Comparison of ENCODE assay signal across 16 mouse cellular contexts in genomic region chr6:138037587-138037986, GRCm38 (mm10). TPM values are rescaled to one million over a fixed set of nuclear protein-coding genes. Genes with fewer than 3 reads are reported as not detected.
A peak's percentile ranks its signal among the peaks of the same experiment; 100 is the strongest.
DNase-seq lines count a peak whose midpoint lies in the region; ATAC-seq and TF ChIP-seq lines count a peak whose summit lies in the region.
"Had no signal": no experiment of that assay in that cellular context is flagged by ENCODE, and none has a peak within 500 bp of the region (broad histone marks: within the 10 kb centered on the region; RNA-seq: fewer than 3 reads in every experiment).

No protein-coding gene starts in this region.

- 88% methylated on average over 5 of the region's 5 CpGs for WGBS in heart, postnatal 0 days
- 87% methylated on average over 5 of the region's 5 CpGs for WGBS in lung, embryonic 14.5 days

- no peak overlapping the region for H3K4me2 ChIP-seq in heart, postnatal 0 days (ENCODE audit: low read depth, low read length)
- no peak overlapping the region for H3K4me2 ChIP-seq in lung, embryonic 14.5 days
- H3K4me2 ChIP-seq: heart, embryonic 12.5 days; lung, embryonic 15.5 days; neural tube, embryonic 12.5 days had no signal

- no peak for DNase-seq in heart, postnatal 0 days (ENCODE audit: low spot score)
- no peak for DNase-seq in heart, postnatal 10 days
- no peak for DNase-seq in lung, embryonic 14.5 days
- no peak for DNase-seq in lung, postnatal 4 days
- DNase-seq in NIH3T3 (ENCODE audit: low read depth) = peak; percentile 16
- no peak for DNase-seq in retina, embryonic 14.5 days (ENCODE audit: low spot score)
- DNase-seq: adrenal gland, postnatal 25 days; cerebellum, adult 11 months; kidney, adult 18-20 months; midbrain, embryonic 14.5 days had no signal

- H3K4me1 ChIP-seq in heart, postnatal 0 days (ENCODE audit: control insufficient read depth, insufficient read depth) = no peaks in the 10 kb centered on the region
- H3K4me1 ChIP-seq in lung, embryonic 14.5 days (ENCODE audit: insufficient read depth) = no peaks in the 10 kb centered on the region
- H3K4me1 ChIP-seq: heart, embryonic 12.5 days; lung, embryonic 15.5 days; neural tube, embryonic 12.5 days had no signal

- no peak for TF ChIP-seq EP300 in heart, postnatal 0 days (IDR thresholded peaks at IDR 0.05; ENCODE audit: low read depth)

- H3K4me3 ChIP-seq in heart, postnatal 0 days (ENCODE audit: low read depth, low read length) = no peak overlapping the region
- H3K4me3 ChIP-seq in lung, embryonic 14.5 days (ENCODE audit: low read depth, low read length) = no peak overlapping the region
- H3K4me3 ChIP-seq: heart, embryonic 12.5 days; lung, embryonic 15.5 days; neural tube, embryonic 12.5 days had no signal

- 0 out of 2 replicates have a peak, but pooled peaks cover 6% of the 10 kb centered on the region for H3K9me3 ChIP-seq in heart, postnatal 0 days (replicated peaks; ENCODE audit: control insufficient read depth, low read length)
- H3K9me3 ChIP-seq in lung, embryonic 14.5 days (ENCODE audit: low read depth, low read length) = peaks cover 5% of the 10 kb centered on the region; the same call in 1 of the 2 replicates
- H3K9me3 ChIP-seq: lung, embryonic 15.5 days; neural tube, embryonic 12.5 days had no signal

- TF ChIP-seq CTCF in heart, postnatal 0 days (IDR thresholded peaks at IDR 0.05; ENCODE audit: low read depth) = peak; percentile 4; the same call in 1 of the 2 replicates
- TF ChIP-seq CTCF in lung, embryonic 14.5 days (IDR thresholded peaks at IDR 0.05; ENCODE audit: low read depth) = peak; percentile 54

- no peaks in the 10 kb centered on the region for H3K36me3 ChIP-seq in heart, postnatal 0 days (replicated peaks; ENCODE audit: control insufficient read depth, insufficient read depth, low read length)
- H3K36me3 ChIP-seq in lung, embryonic 14.5 days (ENCODE audit: insufficient read depth) = no peaks in the 10 kb centered on the region
- H3K36me3 ChIP-seq: heart, embryonic 12.5 days; lung, embryonic 15.5 days; neural tube, embryonic 12.5 days had no signal

- intact Hi-C loops in heart, postnatal 10 days (cut with DNase I) = no loop called here

- no peaks in the 10 kb centered on the region for H3K27me3 ChIP-seq in heart, postnatal 0 days (ENCODE audit: control insufficient read depth, insufficient read depth, low read length)
- no peaks in the 10 kb centered on the region for H3K27me3 ChIP-seq in lung, embryonic 14.5 days (ENCODE audit: insufficient read depth, low read length)
- H3K27me3 ChIP-seq: heart, embryonic 12.5 days; lung, embryonic 15.5 days; neural tube, embryonic 12.5 days had no signal

- H3K9ac ChIP-seq in heart, postnatal 0 days (replicated peaks; ENCODE audit: low read depth, low read length) = no peak overlapping the region
- no peak overlapping the region for H3K9ac ChIP-seq in lung, embryonic 14.5 days
- H3K9ac ChIP-seq: heart, embryonic 12.5 days; lung, embryonic 15.5 days; neural tube, embryonic 12.5 days had no signal

- ATAC-seq in heart, postnatal 0 days (ENCODE audit: insufficient read depth, low read depth) = no peak
- no peak for ATAC-seq in lung, embryonic 14.5 days (ENCODE audit: insufficient read depth)
- peak; percentile 51; the same call in 1 of the 2 replicates for ATAC-seq in megakaryocyte, adult 5-6 weeks (ENCODE audit: poor library complexity, severe bottlenecking)
- no peak for ATAC-seq in erythroblast, adult 5-6 weeks (replicated peaks; ENCODE audit: low FRiP score, poor library complexity, severe bottlenecking)

- no peak overlapping the region for H3K27ac ChIP-seq in heart, postnatal 0 days (ENCODE audit: low read depth)
- no peak overlapping the region for H3K27ac ChIP-seq in lung, embryonic 14.5 days (ENCODE audit: low read depth)
- H3K27ac ChIP-seq: lung, embryonic 15.5 days; neural tube, embryonic 12.5 days had no signal

RNA-seq across cellular contexts. Expression of gene Slc15a5, which starts 42.1 kb away (rescaled TPM):
- not detected in 2 replicates for total RNA-seq in heart, postnatal 0 days (2014; rRNA removed; ENCODE audit: low replicate concordance)
- polyA plus RNA-seq in heart, postnatal 0 days (2015; fragmentation: Nextera tagmentation; extraction: Ambion mirVana) = 0.15 TPM in 1 of 2 replicates, not detected in the other
- total RNA-seq in heart, postnatal 10 days (2021) = not detected
- not detected in 2 replicates for polyA plus RNA-seq in lung, embryonic 14.5 days (2014; fragmentation: Nextera tagmentation; extraction: Ambion mirVana)
- total RNA-seq in megakaryocyte, adult 5-6 weeks (2015) = not detected in 2 replicates
- total RNA-seq in megakaryocyte, adult 5-6 weeks (2017) = not detected in 2 replicates
- not detected in 2 replicates for total RNA-seq in erythroblast, adult 5-6 weeks (2015; ENCODE audit: low replicate concordance)
- total RNA-seq in erythroblast, adult 5-6 weeks (2017; ENCODE audit: low replicate concordance) = not detected in 2 replicates
- polyA plus RNA-seq: heart, embryonic 12.5 days; hindbrain, embryonic 11.5 days; lung, embryonic 15.5 days had no signal
